Mouse (Mus musculus): ENCODE data around the gene Pate4.
"Not testable (repeated sequence)": the region's sequence is repeated elsewhere in the genome, so short reads cannot be mapped to it uniquely, and the experiment has no call there.

Pate4 gene

DNA sequence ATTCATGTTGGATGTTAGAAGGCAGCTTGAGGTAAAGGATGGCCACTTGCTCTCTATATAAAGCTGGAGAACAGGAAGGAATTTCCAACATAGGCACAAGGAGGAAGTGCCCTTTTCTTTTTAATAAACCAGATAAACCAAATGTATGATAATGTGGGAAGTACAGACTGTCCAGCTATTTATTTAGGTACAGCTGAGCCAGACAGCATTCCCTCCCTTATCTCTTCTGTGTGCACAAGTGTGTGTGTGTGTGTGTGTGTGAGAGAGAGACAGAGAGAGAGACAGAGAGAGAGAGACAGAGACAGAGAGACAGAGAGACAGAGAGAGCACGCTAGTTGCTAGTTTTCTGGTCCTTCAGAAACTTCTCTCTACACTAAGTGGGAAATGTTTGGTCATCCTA lies at the start of gene Pate4:
Pate4 (minus strand) TSS at position 101 of the 400 bp plus-strand sequence.
- in situ Hi-C loops (cut with MboI; ENCODE audit: low pct_unique_long_range_greater_than_20kb in 1 of 2, low sequenced_read_pairs in 2 of 2, unreplicated experiment in 1 of 2): no loop called here

DNA sequence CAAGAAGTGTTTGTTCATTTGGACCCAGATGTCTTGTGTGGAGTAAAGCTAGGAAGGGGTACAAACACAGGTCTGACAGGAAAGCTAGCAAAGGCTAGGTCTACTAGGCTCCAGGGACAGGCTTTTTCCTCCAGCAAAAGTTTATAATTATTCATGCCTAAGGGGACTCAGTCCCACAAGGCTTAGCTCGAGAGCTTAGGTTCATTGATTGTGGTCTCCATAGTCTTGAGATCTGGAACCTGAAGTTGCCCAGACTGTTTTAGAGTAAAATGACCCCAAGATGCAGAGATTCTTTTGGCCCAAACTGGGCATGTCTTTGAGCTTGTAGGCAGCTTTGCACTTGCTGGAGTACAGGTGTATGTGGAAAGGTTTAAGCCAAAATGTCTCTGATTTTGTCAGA lies 36.4 kb upstream of the Pate4 start, which contains the start of gene Pate3:
Pate3 (minus strand) TSS at position 101 of the 400 bp plus-strand sequence.
- in situ Hi-C loops (cut with MboI; ENCODE audit: low pct_unique_long_range_greater_than_20kb in 1 of 2, low sequenced_read_pairs in 2 of 2, unreplicated experiment in 1 of 2): no loop called here

DNA sequence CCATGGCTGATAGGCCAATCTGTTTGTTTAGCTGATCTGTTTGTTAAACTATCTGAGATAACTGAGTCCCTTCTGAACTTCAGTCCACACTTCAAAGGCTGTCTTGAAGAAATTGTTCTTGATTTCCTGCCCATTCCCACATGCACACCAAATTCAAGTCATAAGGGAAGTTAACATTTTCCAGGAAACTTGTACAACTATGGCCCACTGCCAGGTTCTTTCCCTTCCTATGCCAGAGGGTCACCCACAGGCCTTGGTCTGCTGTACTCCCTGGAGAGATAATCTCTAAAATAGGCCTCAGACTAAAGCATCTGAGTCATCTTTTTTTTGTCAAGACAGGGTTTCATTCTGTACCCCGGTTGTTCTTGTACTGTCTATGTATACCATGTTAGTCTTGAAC lies 21.2 kb upstream of the Pate4 start:
- in situ Hi-C loops (cut with MboI; ENCODE audit: low pct_unique_long_range_greater_than_20kb in 1 of 2, low sequenced_read_pairs in 2 of 2, unreplicated experiment in 1 of 2): no loop called here

DNA sequence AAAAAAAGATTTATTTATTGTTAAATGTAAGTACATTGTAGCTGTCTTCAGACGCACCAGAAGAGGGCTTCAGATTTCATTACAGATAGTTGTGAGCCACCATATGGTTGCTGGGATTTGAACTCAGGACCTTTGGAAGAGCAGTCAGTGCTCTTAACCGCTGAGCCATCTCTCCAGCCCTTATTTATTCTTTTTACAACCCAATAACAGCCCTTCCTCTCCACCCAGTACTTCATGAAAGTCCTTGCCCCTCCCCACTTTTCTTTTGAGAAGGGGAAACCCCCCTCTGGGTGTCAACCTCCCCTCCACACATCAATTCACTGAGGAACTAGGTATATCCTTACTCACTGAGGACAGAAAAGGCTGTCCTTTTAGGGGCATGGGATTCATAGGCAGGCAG lies 5.0 kb upstream of the Pate4 start:
- in situ Hi-C loops (cut with MboI; ENCODE audit: low pct_unique_long_range_greater_than_20kb in 1 of 2, low sequenced_read_pairs in 2 of 2, unreplicated experiment in 1 of 2): not testable (repeated sequence)

DNA sequence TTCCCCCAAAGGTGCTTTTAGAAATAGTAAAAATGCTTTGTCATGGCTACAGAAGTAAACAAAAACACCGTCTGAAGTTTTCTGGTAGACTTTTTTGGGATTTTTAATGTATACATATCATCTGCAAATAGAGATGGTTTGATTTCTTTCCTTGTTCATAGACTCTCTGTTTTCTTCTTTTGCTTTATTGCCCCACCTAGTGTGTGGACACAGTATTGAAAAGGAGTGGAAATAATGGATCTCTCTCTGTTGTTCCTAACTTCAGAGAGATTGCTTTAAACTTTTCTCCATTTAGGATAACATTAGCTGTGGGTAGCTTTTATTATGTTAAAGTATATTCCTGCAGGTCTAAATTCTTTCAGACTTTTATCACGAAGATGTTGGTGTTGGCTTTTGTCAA lies 2.3 kb upstream of the Pate4 start:
- in situ Hi-C loops (cut with MboI; ENCODE audit: low pct_unique_long_range_greater_than_20kb in 1 of 2, low sequenced_read_pairs in 2 of 2, unreplicated experiment in 1 of 2): no loop called here

DNA sequence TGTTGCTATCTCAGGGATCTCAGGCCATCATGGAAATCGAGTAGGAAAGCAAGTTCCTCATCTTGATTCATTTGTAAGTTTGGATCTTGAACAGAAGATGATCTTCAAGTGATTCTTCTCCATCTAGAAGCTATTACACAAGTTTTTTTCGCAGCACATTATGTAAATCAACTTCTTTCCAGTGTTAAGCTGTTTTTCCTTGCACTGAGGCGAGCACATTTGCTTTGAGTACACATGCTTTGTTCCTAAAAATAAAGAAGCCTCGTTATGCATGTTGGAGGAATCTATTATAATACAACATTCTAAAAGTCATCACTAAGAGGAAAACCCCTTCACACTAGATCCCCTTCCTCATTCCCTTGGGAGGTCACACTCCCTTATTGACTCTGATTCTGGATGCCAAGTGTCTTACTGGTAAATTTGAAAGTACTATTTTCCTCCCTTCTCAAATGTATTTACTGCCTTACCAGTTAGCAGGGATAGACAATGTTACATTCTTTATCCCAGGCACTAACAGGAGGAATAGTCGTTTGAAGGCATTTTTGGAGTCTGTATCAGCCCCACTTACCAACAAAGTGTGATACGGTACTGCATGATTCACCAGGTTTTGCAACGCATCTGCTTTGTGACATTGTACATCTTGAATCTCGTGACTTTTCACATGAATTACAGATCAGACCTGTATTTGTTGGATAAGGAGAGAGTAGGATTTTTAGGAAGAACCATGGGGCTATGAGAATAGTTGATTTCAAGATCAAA lies 3.9 kb downstream of the Pate4 start:
- in situ Hi-C loops (cut with MboI; ENCODE audit: low pct_unique_long_range_greater_than_20kb in 1 of 2, low sequenced_read_pairs in 2 of 2, unreplicated experiment in 1 of 2): no loop called here

DNA sequence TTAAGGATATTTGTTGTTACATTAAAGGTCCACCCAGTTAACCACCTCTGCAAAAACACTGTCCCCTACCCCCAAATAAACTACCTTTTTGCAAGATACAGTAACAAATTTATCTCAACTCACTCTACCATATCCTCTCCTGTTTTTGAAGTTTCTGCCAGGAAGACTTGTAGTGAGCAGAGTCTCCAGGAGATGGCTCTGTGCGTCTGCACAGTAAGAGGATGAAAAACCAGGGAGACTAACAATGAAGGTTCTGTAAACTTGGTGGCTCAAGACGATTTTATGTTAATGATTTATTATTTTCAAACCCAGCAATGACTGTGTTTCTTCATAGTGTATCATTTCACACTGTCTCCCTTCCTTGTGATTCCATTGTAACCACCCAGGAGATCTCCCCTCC lies 18.8 kb downstream of the Pate4 start:
- in situ Hi-C loops (cut with MboI; ENCODE audit: low pct_unique_long_range_greater_than_20kb in 1 of 2, low sequenced_read_pairs in 2 of 2, unreplicated experiment in 1 of 2): no loop called here

DNA sequence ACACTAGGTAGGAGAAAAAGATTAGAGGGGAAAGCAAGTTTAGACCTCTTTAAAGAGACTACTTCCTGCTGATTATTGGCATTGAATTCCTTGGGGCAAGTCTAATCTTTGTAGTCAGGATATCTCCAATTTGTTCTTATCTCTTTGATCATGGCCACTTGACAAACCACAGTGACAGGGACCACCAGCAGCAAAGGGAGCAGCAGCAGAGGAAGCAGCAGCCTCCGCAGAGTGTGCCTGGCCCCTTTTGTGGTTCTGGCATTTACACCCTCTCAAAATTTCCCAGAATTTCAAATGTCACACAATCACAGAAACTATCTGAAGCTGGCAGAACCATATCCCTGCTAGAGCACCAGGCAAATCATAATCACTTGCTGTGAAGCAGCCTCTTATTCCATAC lies 24.1 kb downstream of the Pate4 start:
- in situ Hi-C loops (cut with MboI; ENCODE audit: low pct_unique_long_range_greater_than_20kb in 1 of 2, low sequenced_read_pairs in 2 of 2, unreplicated experiment in 1 of 2): no loop called here

DNA sequence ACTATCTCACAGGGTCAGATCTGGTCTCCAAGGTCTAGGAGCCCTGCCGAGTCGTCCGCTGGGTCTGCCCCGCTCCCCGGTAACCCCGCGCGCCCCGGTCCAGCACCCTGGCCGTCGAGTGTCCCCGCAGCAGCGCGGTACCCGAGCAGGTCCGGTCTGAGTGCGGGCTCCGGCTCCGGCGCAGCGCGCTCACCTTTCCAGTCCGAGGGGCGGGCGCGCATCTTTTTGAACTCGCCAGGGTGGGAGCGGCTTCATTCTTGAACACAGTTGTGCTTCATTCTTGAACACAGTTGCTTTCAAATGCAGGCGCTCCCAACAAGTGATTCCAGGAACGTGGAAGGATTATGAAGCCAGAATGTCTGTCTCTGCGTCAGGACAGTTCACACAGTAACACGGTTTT lies 37.3 kb downstream of the Pate4 start:
- in situ Hi-C loops (cut with MboI; ENCODE audit: low pct_unique_long_range_greater_than_20kb in 1 of 2, low sequenced_read_pairs in 2 of 2, unreplicated experiment in 1 of 2): loop anchor here in 1 of 2 experiments (25.0 kb wide), 1 partner anchor 1138 kb away; no protein-coding TSS in a partner anchor

DNA sequence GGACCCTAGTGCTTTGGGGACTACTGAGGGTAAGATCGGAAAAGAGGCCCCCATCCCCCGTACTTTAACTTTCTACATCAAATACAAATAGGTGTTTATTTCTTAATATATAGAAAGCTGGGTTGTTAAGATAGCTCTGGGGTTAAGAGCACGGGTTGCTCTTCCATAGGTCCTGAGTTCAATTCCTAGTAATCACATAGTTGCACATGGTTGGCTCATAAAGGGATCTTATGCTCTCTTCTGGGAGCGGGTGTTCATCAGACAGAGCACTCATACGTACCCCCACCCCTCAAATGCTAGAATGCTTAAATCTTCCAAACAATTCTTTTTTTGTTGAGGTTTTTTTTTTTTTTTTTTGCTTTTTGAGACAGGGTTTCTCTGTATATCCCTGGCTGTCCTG lies 41.1 kb downstream of the Pate4 start:
- in situ Hi-C loops (cut with MboI; ENCODE audit: low pct_unique_long_range_greater_than_20kb in 1 of 2, low sequenced_read_pairs in 2 of 2, unreplicated experiment in 1 of 2): loop anchor here in 1 of 2 experiments (25.0 kb wide), 1 partner anchor 1142 kb away; no protein-coding TSS in a partner anchor

DNA sequence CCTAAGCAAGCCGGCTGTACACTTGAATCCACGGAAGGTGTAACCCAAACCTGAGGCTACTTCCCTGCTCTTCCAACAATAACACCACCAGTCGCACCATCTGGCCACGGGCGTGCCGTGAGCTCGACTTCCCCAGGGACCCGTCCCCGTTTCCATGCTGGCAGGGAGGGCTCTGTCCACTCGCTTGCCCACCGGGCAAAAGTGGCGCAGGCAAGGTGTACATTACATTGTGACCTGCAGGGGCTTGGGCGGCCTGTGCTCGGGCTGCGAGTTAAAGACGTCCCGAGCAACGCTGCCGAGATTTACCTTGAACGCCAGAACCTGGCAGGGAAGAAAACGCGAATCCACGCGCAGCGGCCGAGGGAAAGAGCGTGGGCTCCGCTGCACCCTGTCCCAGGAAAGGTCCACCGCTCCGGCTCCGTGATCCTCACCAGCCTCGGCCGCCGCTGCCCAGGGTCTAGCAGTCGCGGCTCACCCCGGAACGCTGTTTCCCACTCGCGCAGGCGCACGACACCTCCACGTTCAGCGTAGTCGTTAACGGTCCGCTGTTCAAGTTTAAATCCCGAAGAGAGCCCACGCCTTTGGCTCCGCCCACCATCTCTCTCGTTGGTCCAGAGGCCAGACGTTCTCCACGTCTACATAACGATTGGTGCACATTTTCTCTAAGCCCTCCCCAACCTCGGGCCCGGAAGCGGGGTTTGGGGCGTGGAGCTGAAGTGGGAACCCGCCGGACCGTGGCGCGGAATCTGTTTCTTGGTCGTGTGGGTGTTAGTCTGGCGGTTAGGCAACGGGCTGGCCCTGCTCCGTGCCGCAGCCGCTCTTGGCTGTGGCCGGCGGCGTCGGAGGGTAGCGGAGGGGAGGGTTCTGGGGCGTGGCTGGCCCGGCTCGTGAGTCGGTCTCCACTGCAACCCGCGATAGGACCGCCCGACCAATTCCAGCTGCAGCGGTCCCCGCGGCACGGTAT lies 41.9 kb downstream of the Pate4 start, which contains the start of the genes Pate2 and Hyls1:
Pate2 (plus strand) TSS at position 714 of the 964 bp plus-strand sequence.
Hyls1 (minus strand) TSS at position 828 of the 964 bp plus-strand sequence.
- in situ Hi-C loops (cut with MboI; ENCODE audit: low pct_unique_long_range_greater_than_20kb in 1 of 2, low sequenced_read_pairs in 2 of 2, unreplicated experiment in 1 of 2): loop anchor here in 1 of 2 experiments (25.0 kb wide), 1 partner anchor 1142 kb away; no protein-coding TSS in a partner anchor

DNA sequence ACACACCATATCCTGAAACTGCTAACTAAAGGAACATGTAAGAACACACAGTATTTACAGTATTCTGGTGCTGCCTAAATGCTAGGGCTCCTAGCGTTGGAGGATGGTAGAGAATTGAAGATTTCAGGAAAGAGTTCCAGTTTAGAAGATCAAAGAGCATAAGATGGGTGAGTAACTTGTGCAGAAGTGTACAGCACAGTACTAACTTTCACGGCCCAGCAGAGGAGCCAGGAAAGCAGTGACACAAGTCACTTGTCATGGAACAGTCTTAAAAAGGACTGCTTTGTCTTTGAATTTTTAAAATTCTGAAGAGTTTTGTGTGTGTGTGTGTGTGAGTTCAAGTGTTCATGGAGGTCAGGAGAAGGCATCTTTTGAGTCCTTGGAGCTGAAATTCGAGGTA lies 43.7 kb downstream of the Pate4 start:
- in situ Hi-C loops (cut with MboI; ENCODE audit: low pct_unique_long_range_greater_than_20kb in 1 of 2, low sequenced_read_pairs in 2 of 2, unreplicated experiment in 1 of 2): loop anchor here in 1 of 2 experiments (25.0 kb wide), 1 partner anchor 1144 kb away; no protein-coding TSS in a partner anchor

DNA sequence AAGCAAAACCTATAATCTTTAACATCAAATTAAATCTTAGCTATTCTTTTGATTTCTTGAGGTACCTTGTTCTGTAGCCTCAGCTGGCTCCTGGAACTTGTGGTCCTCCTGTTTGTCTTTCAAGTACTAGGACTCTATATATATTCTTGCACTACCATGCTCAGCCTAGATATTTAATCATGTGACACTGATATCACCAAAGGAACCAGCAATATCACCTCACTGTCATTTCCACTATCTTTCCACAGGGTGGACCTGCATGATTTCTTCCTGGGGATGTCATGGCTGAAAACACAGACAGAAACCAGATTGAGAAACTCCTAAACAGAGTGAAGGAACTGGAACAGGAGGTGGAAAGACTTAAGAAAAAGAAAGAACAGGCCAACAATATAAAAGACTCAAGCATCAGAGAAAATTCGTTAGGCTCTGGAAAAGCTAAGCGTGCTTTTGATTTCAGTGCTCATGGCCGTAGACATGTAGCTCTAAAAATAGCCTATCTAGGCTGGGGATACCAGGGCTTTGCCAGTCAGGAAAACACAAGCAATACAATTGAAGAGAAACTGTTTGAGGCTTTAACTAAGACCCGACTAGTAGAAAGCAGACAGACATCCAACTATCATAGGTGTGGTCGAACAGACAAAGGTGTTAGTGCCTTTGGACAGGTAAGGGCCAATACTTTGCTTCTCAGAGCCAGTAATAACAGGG lies 47.1 kb downstream of the Pate4 start:
- in situ Hi-C loops (cut with MboI; ENCODE audit: low pct_unique_long_range_greater_than_20kb in 1 of 2, low sequenced_read_pairs in 2 of 2, unreplicated experiment in 1 of 2): loop anchor here in 1 of 2 experiments (25.0 kb wide), 1 partner anchor 1148 kb away; no protein-coding TSS in a partner anchor

DNA sequence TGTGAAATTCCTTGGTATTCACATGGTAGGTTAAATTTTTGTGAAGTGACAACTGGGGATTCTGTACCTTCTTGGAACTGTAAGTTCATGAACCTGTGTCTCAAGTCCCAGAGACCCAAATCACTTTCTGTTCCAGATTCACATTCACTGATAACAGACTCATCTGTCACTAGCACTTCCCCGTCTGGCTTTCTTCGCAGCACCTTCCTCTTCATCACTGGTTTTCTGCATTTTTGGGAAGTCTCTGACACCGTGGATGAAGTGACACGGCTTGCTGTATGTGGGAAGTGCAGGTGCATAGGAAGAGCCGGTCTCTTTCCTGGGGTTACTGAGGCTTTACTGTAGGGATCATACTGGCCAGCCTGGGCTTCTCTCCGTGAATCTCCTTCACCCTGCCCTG lies 50.2 kb downstream of the Pate4 start:
- in situ Hi-C loops (cut with MboI; ENCODE audit: low pct_unique_long_range_greater_than_20kb in 1 of 2, low sequenced_read_pairs in 2 of 2, unreplicated experiment in 1 of 2): loop anchor here in 1 of 2 experiments (25.0 kb wide), 1 partner anchor 1151 kb away; no protein-coding TSS in a partner anchor

DNA sequence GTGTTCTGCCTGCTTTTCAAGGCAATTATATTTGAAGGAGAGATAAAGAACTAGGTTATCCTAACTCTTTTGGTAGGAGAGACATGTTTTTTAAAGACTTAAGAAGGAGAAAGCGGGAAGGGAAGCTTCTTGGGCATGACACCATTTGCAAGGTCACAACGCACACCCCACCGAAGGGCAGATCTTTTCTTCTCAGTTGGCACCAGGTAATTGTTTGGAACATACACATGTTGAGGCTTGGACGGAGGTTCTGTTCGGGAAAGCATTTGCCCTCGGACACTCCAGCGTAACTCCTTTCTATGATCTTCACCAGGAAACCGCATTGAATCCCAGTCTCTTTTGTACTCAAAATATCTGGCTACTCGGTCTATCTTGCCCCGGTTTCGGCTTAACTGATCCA lies 50.7 kb downstream of the Pate4 start:
- in situ Hi-C loops (cut with MboI; ENCODE audit: low pct_unique_long_range_greater_than_20kb in 1 of 2, low sequenced_read_pairs in 2 of 2, unreplicated experiment in 1 of 2): loop anchor here in 1 of 2 experiments (25.0 kb wide), 1 partner anchor 1151 kb away; no protein-coding TSS in a partner anchor

DNA sequence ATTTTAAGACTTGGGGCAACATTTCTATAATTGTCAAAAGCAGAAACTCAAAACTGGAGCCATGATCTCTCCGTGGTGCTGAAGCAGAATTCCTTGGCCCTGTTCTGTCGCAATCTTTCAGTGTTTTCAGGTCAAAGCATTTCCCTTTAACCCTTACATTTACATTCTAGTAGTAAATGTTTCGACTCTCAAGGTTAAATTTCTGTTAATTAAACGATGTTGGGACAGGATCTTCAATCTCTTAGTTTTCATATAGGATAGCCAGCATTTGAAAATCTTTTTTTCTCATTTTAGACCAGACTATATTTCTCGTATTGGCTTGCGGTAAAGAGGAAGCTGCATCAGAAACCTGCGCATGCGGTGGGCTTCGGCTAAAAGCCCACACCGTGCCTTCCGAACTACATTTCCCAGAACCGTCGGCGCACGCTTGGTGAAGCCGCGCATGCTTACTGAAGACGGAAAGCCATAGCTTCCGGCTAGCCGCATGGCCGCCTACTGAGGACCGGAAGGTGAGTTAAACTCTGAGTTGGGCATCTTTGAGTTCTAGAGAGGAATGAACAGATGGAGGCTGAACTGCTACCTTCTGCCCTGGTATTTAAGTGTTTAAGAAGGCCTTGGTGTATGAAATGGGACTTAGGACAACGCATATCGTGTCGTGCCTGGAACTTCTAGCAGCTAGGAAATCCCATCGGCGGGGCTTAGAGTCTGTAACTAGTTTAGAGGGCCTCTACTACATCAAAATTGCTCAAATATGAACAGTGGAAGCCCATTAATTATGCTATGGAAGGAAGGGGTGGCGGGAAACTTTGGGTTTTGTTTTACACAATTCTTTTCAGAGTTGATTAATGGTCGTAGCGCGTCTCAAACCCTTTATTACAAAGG lies 52.5 kb downstream of the Pate4 start:
- in situ Hi-C loops (cut with MboI; ENCODE audit: low pct_unique_long_range_greater_than_20kb in 1 of 2, low sequenced_read_pairs in 2 of 2, unreplicated experiment in 1 of 2): loop anchor here in 1 of 2 experiments (25.0 kb wide), 1 partner anchor 1153 kb away; no protein-coding TSS in a partner anchor
